Mouse (Mus musculus): ENCODE results near the gene Tesk1. TPM values are rescaled to one million over a fixed set of nuclear protein-coding genes. Genes with fewer than 3 reads are reported as not detected.

Tesk1 gene
- total and polyA plus RNA-seq, 2 experiments: 3.0 to 28.3 TPM

- Histone ChIP-seq H3K27me3 (ENCODE audit: control insufficient read depth, insufficient read depth, low read length) (no peaks in the 10 kb centered on the region), H3K27ac (replicated peaks; ENCODE audit: insufficient read depth, low read depth, low read length) (peak overlapping the region; percentile 15)
Observed at GRCm38 (mm10) chr4:43421632-43422240, 20.0 kb upstream of the Tesk1 start.

GRCm38 (mm10) chr4:43423267-43423934 lies 18.3 kb upstream of the Tesk1 start:
- Histone ChIP-seq H3K9ac (ENCODE audit: low read depth, low read length) (peak overlapping the region; percentile 70), H3K4me1 (ENCODE audit: control insufficient read depth, insufficient read depth, low read length) (peaks cover 27% of the 10 kb centered on the region), H3K27me3 (ENCODE audit: control insufficient read depth, insufficient read depth, low read length) (no peaks in the 10 kb centered on the region), H3K27ac (replicated peaks; ENCODE audit: insufficient read depth, low read depth, low read length) (peak overlapping the region; percentile 85), H3K36me3 (ENCODE audit: control insufficient read depth, insufficient read depth, low read length) (peaks cover 13% of the 10 kb centered on the region), H3K4me3 (ENCODE audit: insufficient read depth, low read depth, low read length) (peak overlapping the region; percentile 57), H3K79me2 (ENCODE audit: control insufficient read depth, insufficient read depth, low read length) (no peaks in the 10 kb centered on the region)
- TF ChIP-seq CTCF (IDR thresholded peaks at IDR 0.05; ENCODE audit: low read depth, low read length) (no peak), POLR2A (IDR thresholded peaks at IDR 0.05; ENCODE audit: extremely low read depth, insufficient read depth, low read length) (no peak)
- WGBS: 24% methylated on average over 20 of the region's 20 CpGs
- DNase-seq (ENCODE audit: extremely low read depth, low read depth, low spot score): peak; percentile 99

More at GRCm38 (mm10) chr4:43421632-43422240, 20.0 kb upstream of the Tesk1 start:
- H3K4me3 ChIP-seq (ENCODE audit: insufficient read depth, low read depth, low read length): no peak overlapping the region
- H3K4me1 ChIP-seq (ENCODE audit: control insufficient read depth, insufficient read depth, low read length): peaks cover 32% of the 10 kb centered on the region
- DNase-seq (ENCODE audit: extremely low read depth, low read depth, low spot score): peak; percentile 88
- no peaks in the 10 kb centered on the region for H3K79me2 ChIP-seq (ENCODE audit: control insufficient read depth, insufficient read depth, low read length)
- WGBS: 61% methylated on average over 28 of the region's 28 CpGs
- TF ChIP-seq POLR2A (IDR thresholded peaks at IDR 0.05; ENCODE audit: extremely low read depth, insufficient read depth, low read length) (no peak), CTCF (IDR thresholded peaks at IDR 0.05; ENCODE audit: low read depth, low read length) (no peak)
- no peak overlapping the region for H3K9ac ChIP-seq (ENCODE audit: low read depth, low read length)
- peaks cover 13% of the 10 kb centered on the region for H3K36me3 ChIP-seq (ENCODE audit: control insufficient read depth, insufficient read depth, low read length)

DNA sequence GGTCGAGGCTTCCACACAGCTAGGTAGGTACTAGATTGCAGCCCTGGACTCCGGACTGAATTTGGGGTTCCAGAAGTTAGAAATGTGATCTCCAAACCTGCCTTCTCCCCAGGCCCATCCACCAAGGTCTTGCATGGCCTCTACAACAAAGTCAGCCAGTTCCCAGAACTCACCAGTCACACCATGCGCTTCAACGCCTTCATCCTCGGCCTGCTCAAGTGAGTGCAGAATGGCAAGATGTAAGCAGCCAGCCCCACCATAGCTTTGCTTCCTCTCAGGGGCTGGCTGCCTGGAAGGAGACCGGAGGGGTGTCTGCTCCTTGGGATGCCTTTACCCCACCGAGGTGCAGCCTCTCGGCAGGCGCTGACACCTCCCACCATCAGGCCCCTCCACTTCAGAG lies 17.7 kb upstream of the Tesk1 start:
- peaks cover 13% of the 10 kb centered on the region for H3K36me3 ChIP-seq (ENCODE audit: control insufficient read depth, insufficient read depth, low read length)
- H3K9ac ChIP-seq (ENCODE audit: low read depth, low read length): peak overlapping the region; percentile 70
- H3K27ac ChIP-seq (replicated peaks; ENCODE audit: insufficient read depth, low read depth, low read length): peak overlapping the region; percentile 85
- H3K27me3 ChIP-seq (ENCODE audit: control insufficient read depth, insufficient read depth, low read length): no peaks in the 10 kb centered on the region
- no peak for DNase-seq (ENCODE audit: extremely low read depth, low read depth, low spot score)
- WGBS: 81% methylated on average over 9 of the region's 9 CpGs
- TF ChIP-seq POLR2A (IDR thresholded peaks at IDR 0.05; ENCODE audit: extremely low read depth, insufficient read depth, low read length): no peak
- no peak for TF ChIP-seq CTCF (IDR thresholded peaks at IDR 0.05; ENCODE audit: low read depth, low read length)
- H3K4me1 ChIP-seq (ENCODE audit: control insufficient read depth, insufficient read depth, low read length): peaks cover 23% of the 10 kb centered on the region
- H3K4me3 ChIP-seq (ENCODE audit: insufficient read depth, low read depth, low read length): no peak overlapping the region; the same call in 1 of the 2 replicates
- no peaks in the 10 kb centered on the region for H3K79me2 ChIP-seq (ENCODE audit: control insufficient read depth, insufficient read depth, low read length)

GRCm38 (mm10) chr4:43425197-43425596 lies 16.5 kb upstream of the Tesk1 start:
- Histone ChIP-seq H3K36me3 (ENCODE audit: control insufficient read depth, insufficient read depth, low read length) (peaks cover 13% of the 10 kb centered on the region), H3K27me3 (ENCODE audit: control insufficient read depth, insufficient read depth, low read length) (no peaks in the 10 kb centered on the region), H3K9ac (ENCODE audit: low read depth, low read length) (no peak overlapping the region), H3K4me1 (ENCODE audit: control insufficient read depth, insufficient read depth, low read length) (peaks cover 13% of the 10 kb centered on the region), H3K4me3 (ENCODE audit: insufficient read depth, low read depth, low read length) (no peak overlapping the region), H3K79me2 (ENCODE audit: control insufficient read depth, insufficient read depth, low read length) (no peaks in the 10 kb centered on the region), H3K27ac (replicated peaks; ENCODE audit: insufficient read depth, low read depth, low read length) (no peak overlapping the region)
- WGBS: 81% methylated on average over 14 of the region's 14 CpGs
- DNase-seq (ENCODE audit: extremely low read depth, low read depth, low spot score): no peak
- TF ChIP-seq CTCF (IDR thresholded peaks at IDR 0.05; ENCODE audit: low read depth, low read length) (no peak), POLR2A (IDR thresholded peaks at IDR 0.05; ENCODE audit: extremely low read depth, insufficient read depth, low read length) (no peak)

GRCm38 (mm10) chr4:43425648-43426380 lies 15.9 kb upstream of the Tesk1 start:
- H3K9ac ChIP-seq (ENCODE audit: low read depth, low read length): no peak overlapping the region
- TF ChIP-seq CTCF (IDR thresholded peaks at IDR 0.05; ENCODE audit: low read depth, low read length) (no peak), POLR2A (IDR thresholded peaks at IDR 0.05; ENCODE audit: extremely low read depth, insufficient read depth, low read length) (no peak)
- H3K4me3 ChIP-seq (ENCODE audit: insufficient read depth, low read depth, low read length): no peak overlapping the region
- H3K27ac ChIP-seq (replicated peaks; ENCODE audit: insufficient read depth, low read depth, low read length): no peak overlapping the region
- H3K36me3 ChIP-seq (ENCODE audit: control insufficient read depth, insufficient read depth, low read length): peaks cover 13% of the 10 kb centered on the region
- no peaks in the 10 kb centered on the region for H3K27me3 ChIP-seq (ENCODE audit: control insufficient read depth, insufficient read depth, low read length)
- DNase-seq (ENCODE audit: extremely low read depth, low read depth, low spot score): no peak
- H3K4me1 ChIP-seq (ENCODE audit: control insufficient read depth, insufficient read depth, low read length): peaks cover 13% of the 10 kb centered on the region
- no peaks in the 10 kb centered on the region for H3K79me2 ChIP-seq (ENCODE audit: control insufficient read depth, insufficient read depth, low read length)
- 77% methylated on average over 31 of the region's 31 CpGs for WGBS

Measured in liver, adult 2 months (tissue).